In genomic region chr1:150266502-150266901, GRCm38 (mm10) we compare ENCODE assay signal across 9 mouse cellular contexts. TPM values are rescaled to one million over a fixed set of nuclear protein-coding genes. Genes with fewer than 3 reads are reported as not detected.
DNase-seq lines count a peak whose midpoint lies in the region; TF ChIP-seq lines count a peak whose summit lies in the region.
"Had no signal": no experiment of that assay in that cellular context is flagged by ENCODE, and none has a peak within 500 bp of the region (broad histone marks: within the 10 kb centered on the region; RNA-seq: fewer than 3 reads in every experiment).

No protein-coding gene starts in this region.

- no peak for TF ChIP-seq POLR2A in liver, adult 2 months (IDR thresholded peaks at IDR 0.05; ENCODE audit: extremely low read depth, insufficient read depth, low read length)

- H3K36me3 ChIP-seq in liver, adult 2 months (ENCODE audit: control insufficient read depth, insufficient read depth, low read length), result no peaks in the 10 kb centered on the region

- no peaks in the 10 kb centered on the region for H3K79me2 ChIP-seq in liver, adult 2 months (ENCODE audit: control insufficient read depth, insufficient read depth, low read length)

- DNase-seq in adrenal gland, postnatal 10 days, result peak; percentile 7
- no peak for DNase-seq in adrenal gland, postnatal 4 days (ENCODE audit: low spot score in 2 of 2)
- DNase-seq in liver, adult 2 months (ENCODE audit: extremely low read depth, low read depth, low spot score), result peak; percentile 33
- DNase-seq in liver, result no peak
- peak; percentile 35 for DNase-seq in c-Kit-positive CD71-positive TER-119-positive erythroid progenitor cells, embryonic 14.5 days (ENCODE audit: low spot score)
- DNase-seq in kidney, postnatal 36 days, result peak; percentile 4 to 8
- DNase-seq in retina, postnatal 1 day, result peak; percentile 40
- no peak for DNase-seq in spleen, adult 12 weeks (ENCODE audit: low spot score)

- H3K9ac ChIP-seq in liver, adult 2 months (ENCODE audit: low read depth, low read length), result no peak overlapping the region

- TF ChIP-seq CTCF in liver, adult 2 months (IDR thresholded peaks at IDR 0.05; ENCODE audit: low read depth, low read length), result peak; percentile 45; the same call in 1 of the 2 replicates

- H3K27me3 ChIP-seq in liver, adult 2 months (ENCODE audit: control insufficient read depth, insufficient read depth, low read length), result no peaks in the 10 kb centered on the region

- no peak overlapping the region for H3K27ac ChIP-seq in liver, adult 2 months (replicated peaks; ENCODE audit: insufficient read depth, low read depth, low read length)

- no peak overlapping the region for H3K4me3 ChIP-seq in liver, adult 2 months (ENCODE audit: insufficient read depth, low read depth, low read length)

- WGBS in liver, adult 2 months, result 39% methylated on average over 3 of the region's 3 CpGs

- no peaks in the 10 kb centered on the region for H3K4me1 ChIP-seq in liver, adult 2 months (ENCODE audit: control insufficient read depth, insufficient read depth, low read length)

RNA-seq across cellular contexts. Expression of gene Pdc, which starts 52.7 kb away (rescaled TPM):
- total RNA-seq in adrenal gland, postnatal 10 days (2021), result not detected
- total RNA-seq in adrenal gland, postnatal 4 days (2021), result not detected
- not detected in 2 replicates for total RNA-seq in liver, adult 2 months (2014; rRNA removed)
- not detected in 2 replicates for polyA plus RNA-seq in liver, adult 2 months (2012; rRNA removed)
- total RNA-seq: heart, postnatal 14 days had no signal

Comparison
In these comparisons a context has a peak if more than half of its experiments do, and no peak if none do; other contexts are left out.
1. DNase-seq: peak in adrenal gland, postnatal 10 days (single experiment), liver, adult 2 months (single experiment), c-Kit-positive CD71-positive TER-119-positive erythroid progenitor cells, embryonic 14.5 days (single experiment), kidney, postnatal 36 days (2 of 2) and retina, postnatal 1 day (single experiment); none in adrenal gland, postnatal 4 days (0 of 2), liver (single experiment) and spleen, adult 12 weeks (single experiment).